Mouse (Mus musculus): ENCODE measurements around the gene Xbp1. TPM values are rescaled to one million over a fixed set of nuclear protein-coding genes. Genes with fewer than 3 reads are reported as not detected.

Xbp1 gene
- 141 and 175 TPM in 2 replicates for polyA plus RNA-seq (2015; fragmentation: Nextera tagmentation; extraction: Ambion mirVana)

GRCm38 (mm10) chr11:5520412-5521265 lies at the start of gene Xbp1:
TSS of gene Xbp1 (plus strand) at chr11:5520659.

GRCm38 (mm10) chr11:5541799-5542481 lies 21.5 kb downstream of the Xbp1 start, which contains the start of gene Ccdc117:
TSS of gene Ccdc117 (minus strand) at chr11:5542187.

GRCm38 (mm10) chr11:5569474-5569873 lies 49.0 kb downstream of the Xbp1 start, which contains the start of gene Ankrd36:
TSS of gene Ankrd36 (plus strand) at chr11:5569684.

Other genes starting within 250 kb of the Xbp1 start
- 6.6 and 10.7 TPM in 2 replicates for gene Znrf3, start 75.8 kb upstream of the Xbp1 start, polyA plus RNA-seq (2015; fragmentation: Nextera tagmentation; extraction: Ambion mirVana)
- 12.5 and 13.3 TPM in 2 replicates for gene Ccdc117, start 21.5 kb downstream of the Xbp1 start, polyA plus RNA-seq (2015; fragmentation: Nextera tagmentation; extraction: Ambion mirVana)
- 0.33 TPM in 1 of 2 replicates, not detected in the other for gene Ankrd36, start 49.0 kb downstream of the Xbp1 start, polyA plus RNA-seq (2015; fragmentation: Nextera tagmentation; extraction: Ambion mirVana)
- gene Mrps24, start 195.0 kb downstream of the Xbp1 start, polyA plus RNA-seq (2015; fragmentation: Nextera tagmentation; extraction: Ambion mirVana): 376 and 410 TPM in 2 replicates
- gene Urgcp, start 241.7 kb downstream of the Xbp1 start, polyA plus RNA-seq (2015; fragmentation: Nextera tagmentation; extraction: Ambion mirVana): 17.3 and 24.6 TPM in 2 replicates

Measured in adrenal gland, postnatal 0 days (tissue).